Mouse (Mus musculus) CH12.LX (cell line): ENCODE measurements at regions not wholly inside any gene's neighbourhood (a gene's known extent, or its start where the extent isn't known, plus 50 kb on each side); places are given as distances from the start of the nearest gene placed in this dataset.

Experiments used
- BHLHE40 ChIP-seq: IDR thresholded peaks from 2 replicates; pipeline ENCODE4 v1.6.1; 2011; ENCODE audit warnings: mild to moderate bottlenecking, low read depth, low read length, improper control_type of control experiment
- CTCF ChIP-seq, 2 experiments: IDR thresholded peaks in 1 of 2; conservative IDR thresholded peaks in 1 of 2; 2 replicates each; pipeline ENCODE4 v1.5.1; 2011 to 2012; ENCODE audit warnings: low read depth in 2 of 2, low read length in 2 of 2, improper control_type of control experiment in 1 of 2, inconsistent platforms in 1 of 2, mild to moderate bottlenecking in 1 of 2, moderate library complexity in 1 of 2
- GABPA ChIP-seq: IDR thresholded peaks from 2 replicates; pipeline ENCODE4 v1.6.1; 2012; ENCODE audit warnings: low read depth, low read length, improper control_type of control experiment, inconsistent platforms; ENCODE audit not compliant: insufficient replicate concordance
- HCFC1 ChIP-seq: IDR thresholded peaks from 2 replicates; pipeline ENCODE4 v1.6.1; 2012; ENCODE audit warnings: low read depth, mild to moderate bottlenecking, inconsistent platforms, low read length, improper control_type of control experiment
- JUND ChIP-seq: conservative IDR thresholded peaks from 2 replicates; pipeline ENCODE4 v1.6.1; 2011; ENCODE audit warnings: low read depth, low read length, improper control_type of control experiment
- MAX ChIP-seq: IDR thresholded peaks from 2 replicates; pipeline ENCODE4 v1.6.1; 2011; ENCODE audit warnings: low read length, improper control_type of control experiment
- NELFE ChIP-seq: IDR thresholded peaks from 2 replicates; pipeline ENCODE4 v1.6.1; 2011; ENCODE audit warnings: low read depth, low read length, improper control_type of control experiment
- POLR2A ChIP-seq: IDR thresholded peaks from 2 replicates; pipeline ENCODE4 v1.6.1; 2011; ENCODE audit warnings: low read depth, mild to moderate bottlenecking, improper control_type of control experiment, low read length
- RAD21 ChIP-seq: IDR thresholded peaks from 2 replicates; pipeline ENCODE4 v1.6.1; 2011; ENCODE audit warnings: low read depth, mild to moderate bottlenecking, low read length, improper control_type of control experiment, moderate library complexity
- TCF12 ChIP-seq: IDR thresholded peaks from 2 replicates; pipeline ENCODE4 v1.6.1; 2014; ENCODE audit warnings: low read depth, mild to moderate bottlenecking, inconsistent platforms, low read length, improper control_type of control experiment
- UBTF ChIP-seq: IDR thresholded peaks from 2 replicates; pipeline ENCODE4 v1.6.1; 2012; ENCODE audit warnings: low read depth, mild to moderate bottlenecking, inconsistent platforms, low read length, improper control_type of control experiment, moderate library complexity
- ZKSCAN1 ChIP-seq: IDR thresholded peaks from 2 replicates; pipeline ENCODE4 v1.6.1; 2012; ENCODE audit warnings: low read depth, inconsistent platforms, low read length, improper control_type of control experiment, borderline replicate concordance
- ZNF384 ChIP-seq: IDR thresholded peaks from 2 replicates; pipeline ENCODE4 v1.6.1; 2012; ENCODE audit warnings: low read depth, low read length, improper control_type of control experiment, inconsistent platforms

GRCm38 (mm10) chr7:70869125-70869524, 482.2 kb downstream of the Gm10295 start:
- TF ChIP-seq TCF12 = no peak
- TF ChIP-seq UBTF = no peak
- no peak for TF ChIP-seq HCFC1
- no peak for TF ChIP-seq GABPA
- no peak for TF ChIP-seq ZNF384
- no peak for TF ChIP-seq JUND
- TF ChIP-seq CTCF (conservative IDR thresholded peaks at IDR 0.05 in 1 of 2, IDR thresholded peaks at IDR 0.05 in 1 of 2; ENCODE audit: low read depth in 2 of 2, low read length in 2 of 2) = no peak
- no peak for TF ChIP-seq RAD21
- no peak for TF ChIP-seq ZKSCAN1
- TF ChIP-seq BHLHE40 = no peak
- no peak for TF ChIP-seq MAX
- no peak for TF ChIP-seq NELFE
- TF ChIP-seq POLR2A = no peak
